Mouse (Mus musculus): ENCODE data around the gene Bcar1. TPM values are rescaled to one million over a fixed set of nuclear protein-coding genes. Genes with fewer than 3 reads are reported as not detected.
A peak's percentile ranks its signal among the peaks of the same experiment; 100 is the strongest.

The Bcar1 gene
- polyA plus RNA-seq, 1 experiment from 2014 or later, result 52.5 TPM

- H3K4me2 ChIP-seq (ENCODE audit: low read length), result peak overlapping the region; percentile 42; the same call in 1 of the 2 replicates
- H3K27me3 ChIP-seq (replicated peaks; ENCODE audit: control insufficient read depth, insufficient read depth, low read length), result no peaks in the 10 kb centered on the region
- no peak overlapping the region for H3K4me3 ChIP-seq (replicated peaks; ENCODE audit: low read length)
- H3K36me3 ChIP-seq (ENCODE audit: control insufficient read depth, insufficient read depth), result no peaks in the 10 kb centered on the region
- H3K9ac ChIP-seq (replicated peaks; ENCODE audit: low read depth, low read length), result no peak overlapping the region
- ATAC-seq, result no peak
- peak overlapping the region; percentile 70 for H3K27ac ChIP-seq (ENCODE audit: low read length)
- WGBS, result 57% methylated on average over 5 of the region's 5 CpGs
- no peaks in the 10 kb centered on the region for H3K9me3 ChIP-seq (ENCODE audit: control insufficient read depth, low read length)
- peaks cover 51% of the 10 kb centered on the region for H3K4me1 ChIP-seq (replicated peaks; ENCODE audit: control insufficient read depth, insufficient read depth, low read length)
Observed at GRCm38 (mm10) chr8:111745086-111745485, 1.5 kb upstream of the Bcar1 start.

- no peaks in the 10 kb centered on the region for H3K9me3 ChIP-seq (ENCODE audit: control insufficient read depth, low read length)
- peak; percentile 5 for ATAC-seq
- WGBS, result 2% methylated on average over 36 of the region's 44 CpGs
- H3K4me1 ChIP-seq (replicated peaks; ENCODE audit: control insufficient read depth, insufficient read depth, low read length), result peaks cover 62% of the 10 kb centered on the region
- H3K27ac ChIP-seq (ENCODE audit: low read length), result peak overlapping the region; percentile 82
- peak overlapping the region; percentile 91 for H3K9ac ChIP-seq (replicated peaks; ENCODE audit: low read depth, low read length)
- H3K4me3 ChIP-seq (replicated peaks; ENCODE audit: low read length), result peak overlapping the region; percentile 90
- H3K36me3 ChIP-seq (ENCODE audit: control insufficient read depth, insufficient read depth), result no peaks in the 10 kb centered on the region
- no peaks in the 10 kb centered on the region for H3K27me3 ChIP-seq (replicated peaks; ENCODE audit: control insufficient read depth, insufficient read depth, low read length)
- H3K4me2 ChIP-seq (ENCODE audit: low read length), result peak overlapping the region; percentile 85
Observed at GRCm38 (mm10) chr8:111743101-111743791, 363 bp downstream of the Bcar1 start.

DNA sequence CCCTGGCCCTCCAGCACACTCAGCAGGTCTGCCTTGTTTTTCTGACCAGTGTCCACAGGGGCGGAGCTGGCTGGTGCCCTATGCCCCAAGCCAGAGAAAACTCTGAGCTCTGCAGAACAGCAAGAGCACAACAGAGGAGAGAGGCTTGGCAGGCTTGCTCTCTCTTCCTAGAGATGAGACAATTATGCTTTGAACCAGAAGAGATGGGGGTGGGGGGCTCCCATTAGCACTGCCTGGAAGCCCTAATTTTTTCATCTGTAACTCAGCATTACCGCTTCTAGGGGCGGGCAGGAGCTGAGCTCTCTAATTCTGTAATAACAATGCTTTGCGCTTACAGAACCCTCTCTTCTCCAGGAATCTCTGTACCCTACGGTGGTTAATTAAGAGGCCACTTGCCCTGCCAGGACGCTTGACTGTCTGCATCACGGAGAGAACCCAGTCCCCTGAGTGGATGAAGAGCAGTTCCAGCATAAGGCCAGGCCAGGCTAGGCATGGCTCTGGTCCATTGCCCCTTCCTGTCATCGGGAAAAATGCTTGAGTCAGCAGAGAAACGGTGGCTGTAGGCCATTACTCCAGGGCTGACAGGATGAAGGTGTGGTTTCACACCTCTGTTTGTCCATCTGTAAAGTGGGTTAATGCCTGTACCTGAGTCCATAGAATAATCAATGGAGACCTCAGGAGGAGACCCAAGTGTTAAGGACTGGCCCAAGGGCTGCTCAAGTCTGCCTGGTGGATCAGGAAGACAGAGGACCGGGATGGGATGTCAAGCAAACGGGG, 1.2 kb downstream of the Bcar1 start:
- H3K4me3 ChIP-seq (replicated peaks; ENCODE audit: low read length), result peak overlapping the region; percentile 90
- peaks cover 62% of the 10 kb centered on the region for H3K4me1 ChIP-seq (replicated peaks; ENCODE audit: control insufficient read depth, insufficient read depth, low read length)
- H3K4me2 ChIP-seq (ENCODE audit: low read length), result peak overlapping the region; percentile 85
- peak overlapping the region; percentile 82 for H3K27ac ChIP-seq (ENCODE audit: low read length)
- ATAC-seq, result peak; percentile 39; the same call in 1 of the 2 replicates
- no peaks in the 10 kb centered on the region for H3K9me3 ChIP-seq (ENCODE audit: control insufficient read depth, low read length)
- H3K27me3 ChIP-seq (replicated peaks; ENCODE audit: control insufficient read depth, insufficient read depth, low read length), result no peaks in the 10 kb centered on the region
- H3K9ac ChIP-seq (replicated peaks; ENCODE audit: low read depth, low read length), result peak overlapping the region; percentile 91
- H3K36me3 ChIP-seq (ENCODE audit: control insufficient read depth, insufficient read depth), result no peaks in the 10 kb centered on the region
- 12% methylated on average over 11 of the region's 11 CpGs for WGBS

DNA sequence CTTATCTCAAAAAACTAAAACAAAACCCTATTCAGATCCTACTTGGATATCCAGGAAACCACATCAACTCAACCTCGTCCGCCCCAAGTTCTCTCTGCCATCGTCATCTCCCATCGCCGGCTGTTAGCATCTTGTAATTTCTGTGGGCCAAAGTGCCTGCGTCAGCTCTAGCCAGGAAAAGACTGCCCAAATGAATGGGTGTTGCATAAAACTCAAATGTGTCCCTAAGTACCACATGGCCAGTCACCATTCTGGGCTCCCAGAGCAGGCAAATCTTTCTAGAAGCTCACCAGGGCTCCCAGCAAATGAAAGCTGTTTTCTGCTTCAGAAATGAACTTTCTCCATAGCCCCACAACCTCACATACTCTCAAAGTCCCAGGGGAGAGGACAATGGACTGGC, 2.1 kb downstream of the Bcar1 start:
- peak overlapping the region; percentile 85 for H3K4me2 ChIP-seq (ENCODE audit: low read length)
- 0 out of 2 replicates have a peak overlapping the region, but pooled peaks have one; percentile 13 for H3K27ac ChIP-seq (ENCODE audit: low read length)
- ATAC-seq, result no peak
- 56% methylated on average over 6 of the region's 6 CpGs for WGBS
- no peaks in the 10 kb centered on the region for H3K9me3 ChIP-seq (ENCODE audit: control insufficient read depth, low read length)
- peak overlapping the region; percentile 91 for H3K9ac ChIP-seq (replicated peaks; ENCODE audit: low read depth, low read length)
- H3K4me3 ChIP-seq (replicated peaks; ENCODE audit: low read length), result peak overlapping the region; percentile 90
- H3K4me1 ChIP-seq (replicated peaks; ENCODE audit: control insufficient read depth, insufficient read depth, low read length), result peaks cover 71% of the 10 kb centered on the region
- H3K27me3 ChIP-seq (replicated peaks; ENCODE audit: control insufficient read depth, insufficient read depth, low read length), result no peaks in the 10 kb centered on the region
- no peaks in the 10 kb centered on the region for H3K36me3 ChIP-seq (ENCODE audit: control insufficient read depth, insufficient read depth)

DNA sequence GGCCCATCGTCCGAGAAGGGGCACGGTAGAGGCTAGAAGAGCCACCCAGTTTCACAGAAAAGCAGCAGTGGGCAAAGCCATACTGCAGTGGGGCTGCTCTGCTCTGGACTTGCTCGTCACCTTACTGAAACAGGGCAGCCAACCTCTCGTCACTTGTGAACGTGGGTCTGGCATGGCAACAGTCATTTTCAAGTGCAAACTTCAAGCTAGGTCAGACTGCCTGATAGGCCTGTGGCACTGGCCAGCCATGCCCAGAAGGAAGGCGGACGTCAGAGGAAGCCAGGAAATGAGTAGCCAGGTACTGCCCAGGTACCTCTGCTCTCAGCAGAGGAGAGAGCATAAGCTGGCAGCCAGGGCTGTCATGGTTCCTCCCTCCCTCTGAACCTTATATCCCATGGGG, 2.6 kb downstream of the Bcar1 start:
- Histone ChIP-seq H3K27me3 (replicated peaks; ENCODE audit: control insufficient read depth, insufficient read depth, low read length) (no peaks in the 10 kb centered on the region), H3K4me2 (ENCODE audit: low read length) (0 out of 2 replicates have a peak overlapping the region, but pooled peaks have one; percentile 85), H3K9me3 (ENCODE audit: control insufficient read depth, low read length) (no peaks in the 10 kb centered on the region), H3K9ac (replicated peaks; ENCODE audit: low read depth, low read length) (0 out of 2 replicates have a peak overlapping the region, but pooled peaks have one; percentile 19), H3K4me1 (replicated peaks; ENCODE audit: control insufficient read depth, insufficient read depth, low read length) (peaks cover 74% of the 10 kb centered on the region), H3K27ac (ENCODE audit: low read length) (no peak overlapping the region), H3K36me3 (ENCODE audit: control insufficient read depth, insufficient read depth) (no peaks in the 10 kb centered on the region), H3K4me3 (replicated peaks; ENCODE audit: low read length) (no peak overlapping the region)
- WGBS, result 84% methylated on average over 8 of the region's 8 CpGs
- ATAC-seq, result no peak

DNA sequence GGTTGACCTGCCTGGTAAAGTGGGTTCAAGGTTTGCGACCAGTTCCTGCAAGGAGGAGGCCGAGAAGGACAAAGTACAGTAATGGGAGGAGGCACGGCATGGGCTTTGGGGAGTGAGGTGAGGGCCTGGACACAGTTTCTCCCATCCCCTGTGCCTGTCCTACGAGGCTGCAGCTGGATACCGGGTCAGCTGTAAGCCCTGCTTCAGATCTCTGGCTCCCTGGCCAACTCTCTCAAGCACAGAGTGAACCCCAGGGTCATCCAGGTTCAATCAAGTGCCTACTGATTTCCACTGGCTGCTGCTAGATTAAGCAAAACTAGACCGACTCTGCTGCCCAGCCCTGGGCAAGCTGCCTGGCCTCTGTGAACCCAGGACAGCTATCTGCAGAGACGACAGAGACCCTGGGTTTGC, 3.3 kb downstream of the Bcar1 start:
- Histone ChIP-seq H3K4me1 (replicated peaks; ENCODE audit: control insufficient read depth, insufficient read depth, low read length) (peaks cover 74% of the 10 kb centered on the region), H3K36me3 (ENCODE audit: control insufficient read depth, insufficient read depth) (no peaks in the 10 kb centered on the region), H3K27ac (ENCODE audit: low read length) (no peak overlapping the region), H3K4me3 (replicated peaks; ENCODE audit: low read length) (no peak overlapping the region), H3K4me2 (ENCODE audit: low read length) (no peak overlapping the region), H3K9me3 (ENCODE audit: control insufficient read depth, low read length) (no peaks in the 10 kb centered on the region), H3K27me3 (replicated peaks; ENCODE audit: control insufficient read depth, insufficient read depth, low read length) (no peaks in the 10 kb centered on the region), H3K9ac (replicated peaks; ENCODE audit: low read depth, low read length) (0 out of 2 replicates have a peak overlapping the region, but pooled peaks have one; percentile 19)
- WGBS, result 75% methylated on average over 7 of the region's 7 CpGs
- no peak for ATAC-seq

DNA sequence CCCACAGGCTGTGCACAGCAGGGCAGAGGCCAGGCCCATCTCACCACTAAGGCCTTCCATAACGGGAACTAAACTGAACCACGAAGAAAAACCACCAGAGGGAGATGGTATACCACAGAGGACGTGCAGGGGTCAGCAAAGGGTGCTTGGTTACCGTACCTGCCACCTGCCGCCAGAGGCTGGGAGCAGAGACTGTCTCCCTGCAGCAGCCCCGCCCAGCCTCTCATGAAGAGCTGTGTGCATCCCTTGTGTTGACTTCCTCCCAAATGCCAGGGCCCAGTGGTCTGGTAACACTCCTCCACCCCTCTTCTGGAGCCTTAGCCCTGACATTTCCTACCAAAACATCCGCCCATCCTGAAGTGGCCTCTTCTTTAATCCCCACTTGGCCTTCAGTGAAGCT, 4.0 kb downstream of the Bcar1 start:
- H3K9me3 ChIP-seq (ENCODE audit: control insufficient read depth, low read length), result no peaks in the 10 kb centered on the region
- no peak overlapping the region for H3K9ac ChIP-seq (replicated peaks; ENCODE audit: low read depth, low read length)
- 52% methylated on average over 7 of the region's 7 CpGs for WGBS
- no peak overlapping the region for H3K4me3 ChIP-seq (replicated peaks; ENCODE audit: low read length)
- no peak overlapping the region for H3K4me2 ChIP-seq (ENCODE audit: low read length)
- no peaks in the 10 kb centered on the region for H3K27me3 ChIP-seq (replicated peaks; ENCODE audit: control insufficient read depth, insufficient read depth, low read length)
- H3K36me3 ChIP-seq (ENCODE audit: control insufficient read depth, insufficient read depth), result no peaks in the 10 kb centered on the region
- ATAC-seq, result no peak
- H3K4me1 ChIP-seq (replicated peaks; ENCODE audit: control insufficient read depth, insufficient read depth, low read length), result peaks cover 74% of the 10 kb centered on the region
- H3K27ac ChIP-seq (ENCODE audit: low read length), result no peak overlapping the region

- ATAC-seq, result no peak
- Histone ChIP-seq H3K4me1 (replicated peaks; ENCODE audit: control insufficient read depth, insufficient read depth, low read length) (peaks cover 74% of the 10 kb centered on the region), H3K9ac (replicated peaks; ENCODE audit: low read depth, low read length) (no peak overlapping the region), H3K27me3 (replicated peaks; ENCODE audit: control insufficient read depth, insufficient read depth, low read length) (no peaks in the 10 kb centered on the region), H3K36me3 (ENCODE audit: control insufficient read depth, insufficient read depth) (no peaks in the 10 kb centered on the region), H3K4me2 (ENCODE audit: low read length) (no peak overlapping the region), H3K9me3 (ENCODE audit: control insufficient read depth, low read length) (no peaks in the 10 kb centered on the region), H3K4me3 (replicated peaks; ENCODE audit: low read length) (no peak overlapping the region), H3K27ac (ENCODE audit: low read length) (no peak overlapping the region)
- WGBS, result 78% methylated on average over 6 of the region's 6 CpGs
Observed at GRCm38 (mm10) chr8:111738867-111739266, 4.7 kb downstream of the Bcar1 start.

DNA sequence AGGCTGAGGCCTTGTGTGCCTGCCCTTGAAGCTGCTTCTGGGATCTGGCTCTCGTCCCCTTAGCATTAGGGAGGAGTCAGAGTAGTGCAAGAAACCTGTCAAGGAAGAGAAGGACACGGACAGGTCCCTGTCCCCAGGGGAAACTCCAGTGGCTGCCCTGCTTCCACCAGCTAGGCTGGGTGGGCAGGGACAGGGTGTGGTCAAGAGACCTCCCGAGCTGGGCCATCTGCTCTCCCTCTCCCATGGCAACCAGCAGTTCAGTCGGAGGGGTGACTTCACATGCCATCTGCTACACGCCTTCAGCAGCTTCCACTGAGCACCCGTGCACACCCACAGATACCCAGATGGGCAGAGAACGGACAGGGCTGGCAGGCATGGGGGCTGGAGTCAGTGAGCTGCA, 7.3 kb downstream of the Bcar1 start:
- Histone ChIP-seq H3K4me2 (ENCODE audit: low read length) (no peak overlapping the region), H3K9ac (replicated peaks; ENCODE audit: low read depth, low read length) (no peak overlapping the region), H3K4me1 (replicated peaks; ENCODE audit: control insufficient read depth, insufficient read depth, low read length) (peaks cover 81% of the 10 kb centered on the region), H3K27ac (ENCODE audit: low read length) (peak overlapping the region; percentile 13), H3K36me3 (ENCODE audit: control insufficient read depth, insufficient read depth) (no peaks in the 10 kb centered on the region), H3K4me3 (replicated peaks; ENCODE audit: low read length) (no peak overlapping the region), H3K27me3 (replicated peaks; ENCODE audit: control insufficient read depth, insufficient read depth, low read length) (no peaks in the 10 kb centered on the region), H3K9me3 (ENCODE audit: control insufficient read depth, low read length) (no peaks in the 10 kb centered on the region)
- WGBS, result 28% methylated on average over 7 of the region's 7 CpGs
- 0 out of 2 replicates have a peak, but pooled peaks have one; percentile 16 for ATAC-seq
